Mouse (Mus musculus) brain, adult 2 months (tissue): ENCODE measurements around the gene Espn.

ENCODE experiments used
- DNase-seq: peaks from one replicate; pipeline ENCODE4 v3.0.0; 2011; ENCODE audit warnings: low read depth, low spot score

Espn gene

DNA sequence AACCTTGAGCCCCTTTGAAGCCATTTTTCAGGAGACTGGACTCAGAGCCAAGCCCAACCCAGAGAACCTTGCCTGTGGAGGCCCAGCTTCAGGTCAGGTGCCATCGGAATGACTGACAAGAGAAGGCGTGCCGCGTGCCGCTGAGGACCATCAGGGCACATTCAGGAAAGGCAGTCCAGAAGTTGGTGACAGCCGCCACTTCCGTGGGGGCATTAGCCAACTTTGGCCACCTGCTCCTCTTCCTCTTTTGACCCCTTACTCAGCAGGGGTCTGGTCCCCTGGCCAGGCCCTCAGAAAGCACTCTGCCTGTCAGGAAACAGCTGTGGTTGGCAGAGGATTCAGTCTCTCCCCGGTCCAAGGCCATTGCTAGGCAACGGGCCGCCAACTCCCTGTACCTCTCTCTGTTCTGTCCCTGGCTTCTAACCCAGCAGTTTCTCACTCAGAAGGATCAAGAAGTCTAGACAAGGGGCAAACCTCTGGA, 80.0 kb downstream of the Espn start, which contains the start of gene Plekhg5:
Gene Plekhg5, plus strand, starts transcription at position 378 of the 481 bp plus-strand sequence.
- peak; percentile 48 for DNase-seq

DNA sequence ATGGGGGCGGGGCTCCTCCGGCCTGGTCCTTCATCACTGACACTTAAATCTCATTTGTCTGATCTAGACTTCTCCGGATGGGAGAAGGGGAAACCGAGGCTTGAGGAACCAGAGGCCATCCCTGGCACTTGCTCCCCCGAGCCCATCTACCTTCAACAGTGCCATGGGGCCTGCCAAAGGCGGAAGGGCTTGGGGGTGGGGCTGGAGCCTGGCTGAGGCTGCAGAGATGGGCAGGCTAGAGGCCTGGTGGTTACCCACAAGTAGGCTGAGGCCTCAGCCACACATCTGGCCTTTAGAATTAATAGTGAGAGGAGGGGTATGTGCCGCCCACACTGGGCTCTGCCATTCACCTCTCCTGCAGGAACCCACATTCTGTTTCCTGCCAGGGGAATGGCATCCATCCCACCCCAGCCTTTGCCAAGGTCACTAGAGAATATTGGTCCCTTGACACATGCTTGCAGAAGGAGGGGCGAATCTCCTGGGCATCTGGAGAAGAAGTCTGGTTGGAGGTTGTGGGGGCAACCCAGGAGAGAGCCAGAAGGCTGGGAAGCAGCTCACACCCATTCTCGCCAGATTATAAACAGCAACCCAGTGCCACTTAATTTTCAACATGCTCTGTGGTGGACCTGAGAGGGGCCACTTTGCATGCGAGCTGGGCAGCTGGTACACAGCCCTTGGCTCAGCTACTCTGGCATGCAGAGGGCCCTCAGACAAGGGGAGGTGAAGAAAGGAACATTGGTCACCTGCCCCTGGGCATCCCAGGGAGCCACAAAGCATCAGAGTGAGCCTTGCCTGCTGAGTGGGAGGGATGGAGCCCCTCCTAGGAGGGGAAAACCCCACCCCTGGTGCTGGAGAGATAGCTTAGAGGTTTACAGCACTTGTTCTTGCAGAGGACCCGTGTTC, 81.4 kb downstream of the Espn start:
- no peak for DNase-seq
